7 mouse cellular contexts compared by ENCODE assay signal in genomic region chr13:25187326-25187710, GRCm38 (mm10).
A peak's percentile ranks its signal among the peaks of the same experiment; 100 is the strongest.
DNase-seq lines count a peak whose midpoint lies in the region; ATAC-seq lines count a peak whose summit lies in the region.

No protein-coding gene starts in this region.

- no peaks in the 10 kb centered on the region for H3K27me3 ChIP-seq in embryonic facial prominence, embryonic 11.5 days (ENCODE audit: control insufficient read depth, insufficient read depth, low read length)
- H3K27me3 ChIP-seq in hindbrain, embryonic 15.5 days, result no peaks in the 10 kb centered on the region
- H3K27me3 ChIP-seq in neural tube, embryonic 12.5 days (replicated peaks), result no peaks in the 10 kb centered on the region

- ATAC-seq in embryonic facial prominence, embryonic 11.5 days (replicated peaks; ENCODE audit: insufficient number of reproducible peaks, low FRiP score, low TSS enrichment, low read depth), result peak; percentile 66; the same call in 1 of the 2 replicates
- ATAC-seq in hindbrain, embryonic 15.5 days (ENCODE audit: low FRiP score, low read depth), result 0 out of 2 replicates have a peak, but pooled peaks have one; percentile 60
- ATAC-seq in neural tube, embryonic 12.5 days (ENCODE audit: low FRiP score, low read depth), result 0 out of 2 replicates have a peak, but pooled peaks have one; percentile 41

- no peaks in the 10 kb centered on the region for H3K4me1 ChIP-seq in embryonic facial prominence, embryonic 11.5 days (ENCODE audit: control insufficient read depth, insufficient read depth, low read length)
- H3K4me1 ChIP-seq in hindbrain, embryonic 15.5 days (replicated peaks), result peaks cover 13% of the 10 kb centered on the region
- peaks cover 11% of the 10 kb centered on the region; the same call in 1 of the 2 replicates for H3K4me1 ChIP-seq in neural tube, embryonic 12.5 days

- H3K4me3 ChIP-seq in embryonic facial prominence, embryonic 11.5 days (ENCODE audit: low read depth, low read length), result no peak overlapping the region
- H3K4me3 ChIP-seq in hindbrain, embryonic 15.5 days, result no peak overlapping the region; the same call in 1 of the 2 replicates
- no peak overlapping the region for H3K4me3 ChIP-seq in neural tube, embryonic 12.5 days

- no peak overlapping the region for H3K9ac ChIP-seq in embryonic facial prominence, embryonic 11.5 days (replicated peaks; ENCODE audit: low read length)
- H3K9ac ChIP-seq in hindbrain, embryonic 15.5 days, result no peak overlapping the region
- H3K9ac ChIP-seq in neural tube, embryonic 12.5 days, result no peak overlapping the region

- H3K27ac ChIP-seq in embryonic facial prominence, embryonic 11.5 days (replicated peaks; ENCODE audit: low read depth, low read length), result no peak overlapping the region
- peak overlapping the region; percentile 14; the same call in 1 of the 2 replicates for H3K27ac ChIP-seq in hindbrain, embryonic 15.5 days (replicated peaks)
- H3K27ac ChIP-seq in neural tube, embryonic 12.5 days, result no peak overlapping the region

- peak; percentile 30 to 40 for DNase-seq in left cerebral cortex, postnatal 14 days (ENCODE audit: low spot score in 2 of 2)
- DNase-seq in left cerebral cortex, adult 8-10 months (ENCODE audit: low spot score in 2 of 2), result no peak
- peak; percentile 63 for DNase-seq in embryonic facial prominence, embryonic 11.5 days (ENCODE audit: low spot score)
- no peak for DNase-seq in ovary, postnatal 36 days (ENCODE audit: low spot score)
- no peak for DNase-seq in thymus, postnatal 25 days

- 6% methylated on average over 6 of the region's 6 CpGs for WGBS in embryonic facial prominence, embryonic 11.5 days
- 6% methylated on average over 6 of the region's 6 CpGs for WGBS in hindbrain, embryonic 15.5 days
- WGBS in neural tube, embryonic 12.5 days, result 12% methylated on average over 6 of the region's 6 CpGs

- no peaks in the 10 kb centered on the region for H3K9me3 ChIP-seq in embryonic facial prominence, embryonic 11.5 days (replicated peaks; ENCODE audit: control insufficient read depth, low read length)
- H3K9me3 ChIP-seq in hindbrain, embryonic 15.5 days, result no peaks in the 10 kb centered on the region
- no peaks in the 10 kb centered on the region for H3K9me3 ChIP-seq in neural tube, embryonic 12.5 days

- intact Hi-C loops in left cerebral cortex, postnatal 14 days (cut with DNase I), result no loop called here

- H3K36me3 ChIP-seq in embryonic facial prominence, embryonic 11.5 days (replicated peaks; ENCODE audit: control insufficient read depth, insufficient read depth, low read depth, low read length), result no peaks in the 10 kb centered on the region
- H3K36me3 ChIP-seq in hindbrain, embryonic 15.5 days, result no peaks in the 10 kb centered on the region
- no peaks in the 10 kb centered on the region for H3K36me3 ChIP-seq in neural tube, embryonic 12.5 days

- H3K4me2 ChIP-seq in embryonic facial prominence, embryonic 11.5 days (ENCODE audit: low read depth, low read length), result no peak overlapping the region
- peak overlapping the region; percentile 42 for H3K4me2 ChIP-seq in hindbrain, embryonic 15.5 days
- peak overlapping the region; percentile 46 for H3K4me2 ChIP-seq in neural tube, embryonic 12.5 days (replicated peaks)

Comparison
In these comparisons a context has a peak if more than half of its experiments do, and no peak if none do; other contexts are left out.
1. DNase-seq: peak in left cerebral cortex, postnatal 14 days (2 of 2) and embryonic facial prominence, embryonic 11.5 days (single experiment); none in left cerebral cortex, adult 8-10 months (0 of 2), ovary, postnatal 36 days (single experiment) and thymus, postnatal 25 days (single experiment).
2. Peak in every context shown above with its lines, with median percentiles within 50 percentile points of each other: ATAC-seq.